Mouse (Mus musculus) small intestine, adult 2 months (tissue): ENCODE measurements around the gene Gabrb1. TPM values are rescaled to one million over a fixed set of nuclear protein-coding genes. Genes with fewer than 3 reads are reported as not detected.

Experiments used
- H3K27ac ChIP-seq: fragments of 200-500 bp; 2 replicates; pipeline ENCODE4 v1.5.1; 2012; ENCODE audit warnings: low read depth, low read length, control low read depth, inconsistent platforms; ENCODE audit not compliant: insufficient read depth
- H3K27me3 ChIP-seq: fragments of 200-500 bp; 2 replicates; pipeline ENCODE4 v1.6.1; 2012; ENCODE audit warnings: mild to moderate bottlenecking, moderate library complexity, low read length, inconsistent platforms; ENCODE audit not compliant: control insufficient read depth, insufficient read depth
- H3K36me3 ChIP-seq: fragments of 200-500 bp; 2 replicates; pipeline ENCODE4 v1.6.1; 2012; ENCODE audit warnings: mild to moderate bottlenecking, low read length, control low read depth, inconsistent platforms; ENCODE audit not compliant: control insufficient read depth, insufficient read depth
- H3K4me1 ChIP-seq: fragments of 200-500 bp; 2 replicates; pipeline ENCODE4 v1.6.1; 2012; ENCODE audit warnings: low read length, inconsistent platforms, mixed read lengths; ENCODE audit not compliant: control insufficient read depth, insufficient read depth, insufficient read length
- H3K4me3 ChIP-seq: fragments of 200-500 bp; 2 replicates; pipeline ENCODE4 v1.5.1; 2012; ENCODE audit warnings: low read depth, mild to moderate bottlenecking, control low read depth, inconsistent platforms, low read length, moderate library complexity
- CTCF ChIP-seq: fragments of 200-500 bp; IDR thresholded peaks from 2 replicates; pipeline ENCODE4 v1.5.1; 2012; ENCODE audit warnings: low read depth, mild to moderate bottlenecking, control low read depth, inconsistent platforms, low read length, moderate library complexity, mixed read lengths; ENCODE audit not compliant: insufficient replicate concordance, insufficient read length; ENCODE audit errors: extremely low read depth
- POLR2A ChIP-seq: fragments of 200-500 bp; IDR thresholded peaks from 2 replicates; pipeline ENCODE4 v1.6.1; 2012; ENCODE audit warnings: low read depth, mild to moderate bottlenecking, control low read depth, inconsistent platforms, low read length, moderate library complexity
- WGBS: fragments of 180-500 bp; shearing (Covaris S2); methylation state at CpG from one replicate; pipeline ENCODE4 v1.1.7; 2018; 5-methylcytosine and 5-hydroxymethylcytosine counted together
- polyA plus RNA-seq: library from polyadenylated mRNA; depleted of rRNA; stranded (reverse); fragments of >200 nt; gene quantifications from 2 replicates; pipeline ENCODE4 v1.2.3, GENCODE M21; 2012

Gene Gabrb1
- polyA plus RNA-seq, 1 experiment: not detected

DNA sequence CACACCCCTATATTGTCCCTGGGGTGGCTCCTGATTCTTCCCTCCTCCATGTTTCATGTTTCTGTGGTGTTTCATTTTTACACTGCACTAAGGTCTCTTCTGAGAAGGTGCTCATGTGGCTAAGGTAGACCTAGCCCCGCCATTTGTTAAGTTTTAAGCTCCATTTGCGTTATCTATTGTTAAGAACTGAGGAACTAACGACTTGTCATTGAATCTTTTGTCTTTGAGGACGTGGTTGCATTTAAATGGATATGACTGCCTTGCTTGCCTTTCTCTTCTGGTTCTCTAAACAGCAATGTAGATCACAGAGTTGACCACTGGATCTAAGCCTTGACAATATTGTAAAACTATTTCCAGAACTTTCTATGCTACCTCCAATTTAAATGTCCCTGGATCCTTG lies 265.7 kb downstream of the Gabrb1 start:
- Histone ChIP-seq H3K36me3 (no peaks in the 10 kb centered on the region), H3K27ac (no peak overlapping the region), H3K27me3 (no peaks in the 10 kb centered on the region), H3K4me3 (no peak overlapping the region), H3K4me1 (no peaks in the 10 kb centered on the region)
- TF ChIP-seq CTCF (no peak), POLR2A (no peak)
- 66% methylated on average over 4 of the region's 4 CpGs for WGBS

DNA sequence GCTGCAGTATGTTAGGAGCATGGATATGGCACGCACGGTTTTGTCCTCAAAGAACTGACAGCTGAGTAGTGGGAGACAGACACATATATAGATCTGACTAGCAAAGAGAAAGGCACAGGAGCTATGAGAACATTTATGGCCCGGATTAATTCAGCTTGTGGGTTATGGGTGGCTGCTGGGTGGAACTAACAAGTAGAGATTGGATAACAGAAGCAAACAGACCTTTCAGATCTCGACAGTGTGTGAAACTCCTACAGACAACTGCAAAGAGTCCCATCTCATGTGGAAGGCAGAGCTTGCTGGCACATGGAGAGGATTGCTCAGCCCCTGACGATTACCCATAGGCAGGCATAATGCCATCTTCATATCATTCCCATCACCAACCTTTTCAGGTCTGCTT lies 268.4 kb downstream of the Gabrb1 start:
- TF ChIP-seq POLR2A: no peak
- TF ChIP-seq CTCF: no peak
- 65% methylated on average over 5 of the region's 5 CpGs for WGBS
- no peak overlapping the region for H3K27ac ChIP-seq

DNA sequence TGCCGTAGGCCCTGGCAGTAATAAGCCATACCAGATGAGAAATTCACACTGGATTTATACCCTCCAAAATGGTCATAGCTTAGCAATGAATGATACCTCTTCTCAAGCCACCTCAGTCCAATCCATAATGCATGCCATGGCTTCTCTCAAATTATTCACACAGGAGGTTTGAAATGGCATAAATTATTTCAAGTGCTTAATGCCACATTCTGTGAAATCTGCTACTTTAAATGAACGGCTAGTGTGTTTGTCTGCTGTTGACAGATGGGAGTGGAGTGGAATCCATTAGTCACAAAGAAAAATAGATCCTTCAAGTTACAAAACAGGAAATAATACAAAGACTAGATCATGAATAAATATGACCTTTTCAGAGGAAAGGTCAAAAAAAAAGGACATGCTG lies 272.1 kb downstream of the Gabrb1 start:
- no peak overlapping the region for H3K4me3 ChIP-seq
- H3K36me3 ChIP-seq: no peaks in the 10 kb centered on the region
- no peaks in the 10 kb centered on the region for H3K27me3 ChIP-seq
- no peak overlapping the region for H3K27ac ChIP-seq
- 80% methylated on average over 2 of the region's 2 CpGs for WGBS
- H3K4me1 ChIP-seq: no peaks in the 10 kb centered on the region
- TF ChIP-seq POLR2A: no peak
- no peak for TF ChIP-seq CTCF

More for the DNA sequence above, 268.4 kb downstream of the Gabrb1 start:
- Histone ChIP-seq H3K27me3 (no peaks in the 10 kb centered on the region), H3K4me3 (no peak overlapping the region), H3K36me3 (no peaks in the 10 kb centered on the region), H3K4me1 (no peaks in the 10 kb centered on the region)

DNA sequence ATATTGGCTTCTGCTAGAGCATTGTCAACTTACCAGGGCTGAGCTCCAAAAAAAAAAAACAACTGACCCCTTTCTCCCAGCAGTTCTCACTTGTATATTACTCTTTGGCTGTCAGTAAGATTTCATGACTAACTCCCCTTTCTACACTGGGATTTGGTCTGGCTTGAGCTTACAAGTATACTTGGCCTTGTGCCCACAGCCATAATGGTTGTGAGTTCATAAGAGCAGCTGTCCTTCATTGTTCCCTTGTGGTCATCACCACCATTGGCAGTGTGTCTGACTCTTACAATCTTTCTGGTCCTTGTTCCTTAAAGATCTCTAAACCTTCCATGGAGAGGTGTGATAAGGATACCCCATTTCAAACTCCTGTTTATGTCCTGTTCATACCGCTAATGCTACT lies 293.5 kb downstream of the Gabrb1 start:
- Histone ChIP-seq H3K36me3 (no peaks in the 10 kb centered on the region), H3K4me3 (no peak overlapping the region), H3K4me1 (no peaks in the 10 kb centered on the region), H3K27me3 (no peaks in the 10 kb centered on the region), H3K27ac (no peak overlapping the region)
- no peak for TF ChIP-seq POLR2A
- no peak for TF ChIP-seq CTCF
- 92% methylated on average over 1 of the region's 1 CpGs for whole genome bisulfite sequencing

DNA sequence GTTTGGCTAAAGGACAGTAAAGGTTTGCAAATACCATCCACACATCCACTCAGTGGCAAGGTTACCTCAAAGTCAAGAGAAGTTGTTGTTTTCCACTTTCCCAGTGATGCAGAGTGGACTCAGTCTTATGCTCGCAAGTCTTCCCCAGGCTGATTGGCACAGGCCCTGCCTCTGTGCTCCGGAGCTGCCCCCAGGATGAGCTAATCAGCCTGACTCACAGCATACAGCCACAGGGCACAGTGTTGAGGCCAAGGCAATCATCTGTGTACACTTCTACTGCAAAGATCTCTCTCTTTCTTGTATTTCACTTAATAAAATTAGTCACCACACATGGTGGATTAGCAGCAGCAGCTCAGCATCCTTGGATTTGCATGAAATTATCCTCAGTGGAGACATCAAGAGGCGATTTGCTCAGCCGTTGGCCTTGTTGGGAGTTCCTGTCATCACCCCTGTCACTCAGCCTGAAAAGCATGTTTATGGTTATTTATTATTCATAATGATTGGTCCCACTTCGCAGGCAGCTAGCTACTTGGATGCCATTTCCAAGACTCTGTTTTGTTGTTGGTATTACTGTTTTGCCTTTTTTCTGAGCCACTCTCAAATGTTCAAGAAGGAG lies 297.3 kb downstream of the Gabrb1 start:
- 68% methylated on average over 5 of the region's 5 CpGs for WGBS

DNA sequence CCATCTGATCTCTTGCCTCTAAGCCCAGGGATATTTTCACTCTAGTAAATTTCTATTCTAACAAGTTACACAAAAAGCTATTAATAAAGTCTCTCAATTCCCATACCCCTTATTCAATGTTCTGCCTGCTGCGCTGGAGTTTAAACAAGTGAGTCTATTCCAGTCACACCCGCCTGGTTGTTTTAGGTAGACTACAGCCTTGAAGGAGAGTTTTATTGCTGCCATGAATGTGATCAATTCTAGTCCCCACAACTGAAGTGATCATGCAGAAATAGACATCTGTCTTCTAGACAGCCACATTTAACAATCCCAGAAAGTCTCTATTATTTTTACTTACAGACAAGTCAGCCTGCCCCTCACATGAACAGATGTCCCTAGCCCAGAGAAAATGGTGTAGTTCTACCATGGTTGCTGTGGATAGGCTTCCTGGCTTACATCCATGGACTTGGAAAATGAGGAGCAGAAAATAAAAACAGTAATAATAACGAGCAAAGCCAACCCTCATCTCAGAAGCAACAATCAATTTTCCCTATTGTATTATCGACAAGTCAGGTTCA lies 307.0 kb downstream of the Gabrb1 start:
- 74% methylated on average over 4 of the region's 4 CpGs for WGBS
- H3K4me3 ChIP-seq: no peak overlapping the region
- TF ChIP-seq POLR2A (no peak), CTCF (no peak)
- H3K27ac ChIP-seq: no peak overlapping the region
- no peaks in the 10 kb centered on the region for H3K4me1 ChIP-seq
- H3K27me3 ChIP-seq: no peaks in the 10 kb centered on the region
- H3K36me3 ChIP-seq: no peaks in the 10 kb centered on the region

More for the DNA sequence above, 297.3 kb downstream of the Gabrb1 start:
- H3K36me3 ChIP-seq: no peaks in the 10 kb centered on the region
- TF ChIP-seq POLR2A: no peak
- TF ChIP-seq CTCF: no peak
- H3K4me3 ChIP-seq: no peak overlapping the region
- H3K27ac ChIP-seq: no peak overlapping the region
- no peaks in the 10 kb centered on the region for H3K27me3 ChIP-seq
- no peaks in the 10 kb centered on the region for H3K4me1 ChIP-seq

DNA sequence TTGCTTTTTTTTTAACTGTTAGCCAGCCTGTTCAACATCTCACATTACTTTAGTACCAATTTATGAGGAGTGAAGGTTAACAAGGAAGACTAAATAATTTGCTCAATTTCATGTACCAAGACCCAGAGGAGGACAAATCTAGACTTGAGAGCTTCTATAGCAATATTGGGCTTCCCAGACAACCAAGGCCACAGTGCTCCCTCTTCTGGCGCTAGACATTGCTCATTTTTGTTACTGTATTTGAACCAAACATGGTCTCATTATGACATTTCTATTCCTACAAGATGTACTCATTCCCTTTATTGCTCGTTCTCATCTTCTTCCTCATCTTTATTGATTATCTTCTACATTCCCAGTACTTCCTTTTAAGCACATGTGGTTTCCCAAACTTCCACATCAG lies 307.6 kb downstream of the Gabrb1 start:
- H3K4me3 ChIP-seq: no peak overlapping the region
- no peaks in the 10 kb centered on the region for H3K4me1 ChIP-seq
- H3K36me3 ChIP-seq: no peaks in the 10 kb centered on the region
- TF ChIP-seq POLR2A (no peak), CTCF (no peak)
- no peak overlapping the region for H3K27ac ChIP-seq
- no peaks in the 10 kb centered on the region for H3K27me3 ChIP-seq
- WGBS: 54% methylated on average over 2 of the region's 2 CpGs
